Mouse (Mus musculus) megakaryocyte, embryonic 14.5 days (primary cell): ENCODE measurements at regions not wholly inside any gene's neighbourhood (a gene's known extent, or its start where the extent isn't known, plus 50 kb on each side); places are given as distances from the start of the nearest gene placed in this dataset.

Experiments
- H3K27me3 ChIP-seq: replicated peaks from 2 replicates; pipeline ENCODE3; 2012; ENCODE audit warnings: inconsistent platforms
- H3K36me3 ChIP-seq: replicated peaks from 2 replicates; pipeline ENCODE3; 2012; ENCODE audit warnings: low read length, inconsistent platforms, mixed read lengths
- H3K4me1 ChIP-seq: 2 replicates; pipeline ENCODE4 v1.6.1; 2012; ENCODE audit warnings: inconsistent platforms
- H3K4me3 ChIP-seq: replicated peaks from 2 replicates; pipeline ENCODE3; 2012; ENCODE audit warnings: moderate library complexity, mild to moderate bottlenecking, inconsistent platforms
- H3K9me3 ChIP-seq: 2 replicates; pipeline ENCODE4 v1.6.1; 2012; ENCODE audit warnings: inconsistent platforms
- FLI1 ChIP-seq: IDR thresholded peaks from 2 replicates; pipeline ENCODE4 v1.6.1; 2012; ENCODE audit warnings: low read length, inconsistent platforms, mixed read lengths
- GATA1 ChIP-seq: IDR thresholded peaks from 3 replicates; pipeline ENCODE4 v1.6.1; 2012; ENCODE audit warnings: mixed read lengths, low read length, inconsistent platforms, borderline replicate concordance

DNA sequence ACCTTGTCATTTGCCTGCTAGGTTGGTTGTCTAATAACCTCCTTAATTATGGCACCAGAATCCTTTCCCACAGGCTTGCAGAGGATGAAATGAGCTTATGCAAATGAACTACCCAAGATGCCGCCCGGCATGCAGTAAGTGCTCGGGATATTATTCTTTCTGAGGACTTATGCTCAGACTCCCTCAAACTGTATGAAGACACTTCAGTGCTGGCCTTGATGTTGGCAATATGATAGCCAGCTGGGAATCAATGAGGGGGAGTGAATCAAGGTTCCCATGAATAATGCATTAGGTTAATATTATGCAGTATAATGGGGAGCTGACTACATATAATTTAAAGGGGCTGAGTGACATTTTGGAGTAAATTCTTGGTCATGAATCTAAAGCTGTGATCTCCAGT is 268.6 kb downstream of the Dok5 start:
- H3K27me3 ChIP-seq: no peaks in the 10 kb centered on the region
- H3K9me3 ChIP-seq: peaks cover 74% of the 10 kb centered on the region

GRCm38 (mm10) chr2:171028481-171028880 is 296.9 kb downstream of the Dok5 start:
- Histone ChIP-seq H3K9me3 (peaks cover 72% of the 10 kb centered on the region), H3K4me1 (no peaks in the 10 kb centered on the region), H3K27me3 (no peaks in the 10 kb centered on the region), H3K4me3 (no peak overlapping the region), H3K36me3 (no peaks in the 10 kb centered on the region)
- TF ChIP-seq FLI1 (no peak), GATA1 (no peak)

More for the DNA sequence above, 268.6 kb downstream of the Dok5 start:
- Histone ChIP-seq H3K4me3 (no peak overlapping the region), H3K4me1 (no peaks in the 10 kb centered on the region), H3K36me3 (no peaks in the 10 kb centered on the region)
- TF ChIP-seq FLI1: no peak
- TF ChIP-seq GATA1: no peak
